Mouse (Mus musculus) spleen, adult 2 months (tissue): ENCODE measurements around the gene Cars.

Experiments used
- CTCF ChIP-seq: fragments of 200-500 bp; IDR thresholded peaks from 2 replicates; pipeline ENCODE4 v1.5.1; 2011; ENCODE audit warnings: mild to moderate bottlenecking, inconsistent platforms; ENCODE audit not compliant: insufficient read depth, insufficient read length, insufficient replicate concordance; ENCODE audit errors: extremely low read depth
- POLR2A ChIP-seq: fragments of 200-500 bp; IDR thresholded peaks from 2 replicates; pipeline ENCODE4 v1.6.1; 2011; ENCODE audit warnings: low read depth, low read length, inconsistent platforms

DNA sequence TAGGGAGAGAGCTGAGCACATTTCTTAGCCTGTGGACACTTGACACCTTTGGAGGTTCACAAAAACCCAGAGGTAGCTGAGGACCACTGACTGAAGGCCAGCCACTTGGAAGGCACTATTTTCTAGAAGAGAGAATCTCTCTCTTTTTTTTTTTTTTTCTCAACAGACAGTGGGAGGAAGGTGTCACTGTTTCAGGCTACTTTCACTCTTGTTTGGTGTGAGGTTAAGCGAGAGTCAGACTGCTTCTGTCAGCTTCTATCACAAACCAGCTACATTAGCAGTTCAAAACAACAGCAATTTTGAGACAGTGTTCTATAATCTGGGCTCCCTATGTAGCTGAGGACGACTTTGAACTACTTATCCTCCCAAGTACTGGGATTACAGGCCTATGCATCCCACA lies 26.3 kb upstream of the Cars start:
- TF ChIP-seq CTCF (no peak), POLR2A (no peak)
